Mouse (Mus musculus) lung, adult 2 months (tissue): ENCODE results near the gene Skiv2l.

Source experiments
- CTCF ChIP-seq: fragments of 200-500 bp; IDR thresholded peaks from 2 replicates; pipeline ENCODE4 v1.5.1; 2011; ENCODE audit warnings: mild to moderate bottlenecking, low read length, control low read depth; ENCODE audit not compliant: insufficient read depth
- POLR2A ChIP-seq: fragments of 200-500 bp; IDR thresholded peaks from 2 replicates; pipeline ENCODE4 v1.6.1; 2011; ENCODE audit warnings: low read depth, mild to moderate bottlenecking, control low read depth, low read length, borderline replicate concordance; ENCODE audit errors: extremely low read depth

GRCm38 (mm10) chr17:34899053-34899889, 49.3 kb upstream of the Skiv2l start:
- TF ChIP-seq CTCF (no peak), POLR2A (0 out of 2 replicates have a peak, but pooled peaks have one; percentile 13)
